Mouse (Mus musculus) forebrain, embryonic 16.5 days (tissue): ENCODE results near the gene Olfr446. TPM values are rescaled to one million over a fixed set of nuclear protein-coding genes. Genes with fewer than 3 reads are reported as not detected.

Experiments used
- ATAC-seq: fragments of 200-750 bp; cut with Nextera tagmentation; 2 replicates; pipeline ENCODE4 v1.8.0; 2017; ENCODE audit warnings: mild to moderate bottlenecking, moderate library complexity
- H3K27ac ChIP-seq: fragments of 300-500 bp; sonication (generic); 2 replicates; pipeline ENCODE4 v1.5.1; 2014; ENCODE audit warnings: low read length, control low read depth
- H3K27me3 ChIP-seq: fragments of 300-500 bp; sonication (generic); replicated peaks from 2 replicates; pipeline ENCODE4 v1.6.1; 2014; ENCODE audit warnings: low read length; ENCODE audit not compliant: control insufficient read depth, insufficient read depth
- H3K36me3 ChIP-seq: fragments of 300-500 bp; sonication (generic); 2 replicates; pipeline ENCODE4 v1.6.1; 2014; ENCODE audit not compliant: control insufficient read depth, insufficient read depth
- H3K4me1 ChIP-seq: fragments of 300-500 bp; sonication (generic); replicated peaks from 2 replicates; pipeline ENCODE4 v1.6.1; 2014; ENCODE audit warnings: low read length; ENCODE audit not compliant: control insufficient read depth, insufficient read depth
- H3K4me2 ChIP-seq: fragments of 300-500 bp; sonication (generic); 2 replicates; pipeline ENCODE4 v1.6.1; 2014; ENCODE audit warnings: mild to moderate bottlenecking, low read length, control low read depth
- H3K4me3 ChIP-seq: fragments of 300-500 bp; sonication (generic); replicated peaks from 2 replicates; pipeline ENCODE4 v1.5.1; 2014; ENCODE audit warnings: mild to moderate bottlenecking, low read length, control low read depth
- H3K9ac ChIP-seq: fragments of 300-500 bp; sonication (generic); replicated peaks from 2 replicates; pipeline ENCODE4 v1.6.1; 2014; ENCODE audit warnings: low read depth, low read length, control low read depth
- H3K9me3 ChIP-seq: fragments of 300-500 bp; sonication (generic); 2 replicates; pipeline ENCODE4 v1.6.1; 2016; ENCODE audit warnings: low read length; ENCODE audit not compliant: control insufficient read depth
- WGBS: fragments of 180-500 bp; shearing (Covaris S2); extraction: QIAGEN DNeasy Blood & Tissue Kit; methylation state at CpG from one replicate; pipeline ENCODE4 v1.1.7; 2014; 5-methylcytosine and 5-hydroxymethylcytosine counted together
- polyA plus RNA-seq: library from polyadenylated mRNA; unstranded; fragments of >200 nt; fragmentation: Nextera tagmentation; extraction: Ambion mirVana; gene quantifications from 2 replicates; pipeline ENCODE4 v1.2.1, GENCODE M21; 2015

Olfr446 gene
- polyA plus RNA-seq: not detected in 2 replicates

GRCm38 (mm10) chr6:42921077-42921476 is at the start of gene Olfr446:
TSS of gene Olfr446 (plus strand) at chr6:42921377.
- ATAC-seq: no peak
- no peaks in the 10 kb centered on the region for H3K9me3 ChIP-seq
- H3K4me3 ChIP-seq: no peak within 1 kb of the TSS
- no peak within 1 kb of the TSS for H3K9ac ChIP-seq
- H3K27ac ChIP-seq: no peak within 1 kb of the TSS
- no peaks in the 10 kb centered on the region for H3K36me3 ChIP-seq
- H3K4me2 ChIP-seq: no peak within 1 kb of the TSS
- no peaks in the 10 kb centered on the region for H3K4me1 ChIP-seq
- H3K27me3 ChIP-seq: no peaks in the 10 kb centered on the region
- 63% methylated on average over 2 of the region's 2 CpGs for WGBS

GRCm38 (mm10) chr6:42876323-42876722 is 44.9 kb upstream of the Olfr446 start:
- no peaks in the 10 kb centered on the region for H3K9me3 ChIP-seq
- H3K27me3 ChIP-seq: no peaks in the 10 kb centered on the region
- no peak overlapping the region for H3K27ac ChIP-seq
- H3K9ac ChIP-seq: no peak overlapping the region
- H3K4me3 ChIP-seq: no peak overlapping the region
- H3K4me1 ChIP-seq: no peaks in the 10 kb centered on the region
- no peak for ATAC-seq
- no peak overlapping the region for H3K4me2 ChIP-seq
- no peaks in the 10 kb centered on the region for H3K36me3 ChIP-seq

- H3K4me2 ChIP-seq: no peak within 1 kb of the TSS
- H3K9ac ChIP-seq: no peak within 1 kb of the TSS
- no peaks in the 10 kb centered on the region for H3K27me3 ChIP-seq
- H3K9me3 ChIP-seq: no peaks in the 10 kb centered on the region
- 91% methylated on average over 1 of the region's 1 CpGs for WGBS
- H3K36me3 ChIP-seq: no peaks in the 10 kb centered on the region
- no peak for ATAC-seq
- H3K27ac ChIP-seq: no peak within 1 kb of the TSS
- H3K4me1 ChIP-seq: no peaks in the 10 kb centered on the region
- no peak within 1 kb of the TSS for H3K4me3 ChIP-seq
Measured at GRCm38 (mm10) chr6:42890141-42890540, 31.0 kb upstream of the Olfr446 start, which contains the start of gene Olfr448. TSS of gene Olfr448 (plus strand) at chr6:42890441.

- no peak overlapping the region for H3K27ac ChIP-seq
- no peak overlapping the region for H3K4me3 ChIP-seq
- no peaks in the 10 kb centered on the region for H3K27me3 ChIP-seq
- H3K36me3 ChIP-seq: no peaks in the 10 kb centered on the region
- ATAC-seq: no peak
- H3K9me3 ChIP-seq: no peaks in the 10 kb centered on the region
- no peaks in the 10 kb centered on the region for H3K4me1 ChIP-seq
- H3K9ac ChIP-seq: no peak overlapping the region
- no peak overlapping the region for H3K4me2 ChIP-seq
- WGBS: 7% methylated on average over 1 of the region's 1 CpGs
Measured at GRCm38 (mm10) chr6:42900345-42900744, 20.8 kb upstream of the Olfr446 start.

- no peak within 1 kb of the TSS for H3K4me2 ChIP-seq
- H3K36me3 ChIP-seq: no peaks in the 10 kb centered on the region
- H3K9me3 ChIP-seq: no peaks in the 10 kb centered on the region
- no peaks in the 10 kb centered on the region for H3K27me3 ChIP-seq
- ATAC-seq: no peak
- H3K27ac ChIP-seq: no peak within 1 kb of the TSS
- H3K4me1 ChIP-seq: no peaks in the 10 kb centered on the region
- H3K9ac ChIP-seq: no peak within 1 kb of the TSS
- no peak within 1 kb of the TSS for H3K4me3 ChIP-seq
Measured at GRCm38 (mm10) chr6:42908578-42908977, 12.6 kb upstream of the Olfr446 start, which contains the start of gene Olfr447. TSS of gene Olfr447 (plus strand) at chr6:42908878.

- WGBS: 88% methylated on average over 1 of the region's 1 CpGs
- H3K9me3 ChIP-seq: no peaks in the 10 kb centered on the region
Measured at GRCm38 (mm10) chr6:42948767-42949166, 27.6 kb downstream of the Olfr446 start, which contains the start of gene Olfr444. TSS of gene Olfr444 (plus strand) at chr6:42949067.

GRCm38 (mm10) chr6:42980377-42980776 is 59.2 kb downstream of the Olfr446 start:
- Histone ChIP-seq H3K4me1 (no peaks in the 10 kb centered on the region), H3K4me3 (no peak overlapping the region), H3K27ac (no peak overlapping the region), H3K4me2 (no peak overlapping the region), H3K9me3 (no peaks in the 10 kb centered on the region), H3K27me3 (no peaks in the 10 kb centered on the region), H3K9ac (no peak overlapping the region), H3K36me3 (no peaks in the 10 kb centered on the region)
- ATAC-seq: no peak

More at GRCm38 (mm10) chr6:42948767-42949166, 27.6 kb downstream of the Olfr446 start, which contains the start of gene Olfr444:
- Histone ChIP-seq H3K27me3 (no peaks in the 10 kb centered on the region), H3K4me1 (no peaks in the 10 kb centered on the region), H3K9ac (no peak within 1 kb of the TSS), H3K36me3 (no peaks in the 10 kb centered on the region), H3K4me3 (no peak within 1 kb of the TSS), H3K4me2 (no peak within 1 kb of the TSS), H3K27ac (no peak within 1 kb of the TSS)
- ATAC-seq: no peak

Other genes with a start within 250 kb of the Olfr446 start
- 211 and 221 TPM in 2 replicates for gene Tcaf1, start 211.3 kb upstream of the Olfr446 start, polyA plus RNA-seq
- gene Olfr453, start 182.0 kb upstream of the Olfr446 start, polyA plus RNA-seq: not detected in 2 replicates
- not detected in 2 replicates for gene Olfr38, start 165.0 kb upstream of the Olfr446 start, polyA plus RNA-seq
- not detected in 2 replicates for gene Olfr452, start 136.3 kb upstream of the Olfr446 start, polyA plus RNA-seq
- gene Olfr450, start 109.4 kb upstream of the Olfr446 start, polyA plus RNA-seq: not detected in 2 replicates
- not detected in 2 replicates for gene Olfr449, start 87.0 kb upstream of the Olfr446 start, polyA plus RNA-seq
- gene Olfr448, start 30.9 kb upstream of the Olfr446 start, polyA plus RNA-seq: not detected in 2 replicates
- not detected in 2 replicates for gene Olfr447, start 12.5 kb upstream of the Olfr446 start, polyA plus RNA-seq
- not detected in 2 replicates for gene Olfr444, start 27.7 kb downstream of the Olfr446 start, polyA plus RNA-seq
- not detected in 2 replicates for gene Olfr441, start 185.0 kb downstream of the Olfr446 start, polyA plus RNA-seq
- not detected in 2 replicates for gene Olfr237-ps1, start 225.2 kb downstream of the Olfr446 start, polyA plus RNA-seq
- not detected in 2 replicates for gene Olfr437, start 241.9 kb downstream of the Olfr446 start, polyA plus RNA-seq